Mouse (Mus musculus) neural tube, embryonic 13.5 days (tissue): Measurements from ENCODE around the gene Clec9a. TPM values are rescaled to one million over a fixed set of nuclear protein-coding genes. Genes with fewer than 3 reads are reported as not detected.
A peak's percentile ranks its signal among the peaks of the same experiment; 100 is the strongest.

ENCODE experiments used
- ATAC-seq: fragments of 200-750 bp; cut with Nextera tagmentation; 2 replicates; pipeline ENCODE4 v1.8.0; 2017; ENCODE audit warnings: low read depth, mild to moderate bottlenecking, moderate TSS enrichment, moderate library complexity
- H3K27ac ChIP-seq: fragments of 300-500 bp; sonication (generic); replicated peaks from 2 replicates; pipeline ENCODE4 v1.5.1; 2015; ENCODE audit warnings: moderate library complexity, mild to moderate bottlenecking, inconsistent platforms
- H3K27me3 ChIP-seq: fragments of 300-500 bp; sonication (generic); 2 replicates; pipeline ENCODE4 v1.6.1; 2015; ENCODE audit warnings: mild to moderate bottlenecking, inconsistent platforms
- H3K36me3 ChIP-seq: fragments of 300-500 bp; sonication (generic); 2 replicates; pipeline ENCODE4 v1.6.1; 2015; ENCODE audit warnings: mild to moderate bottlenecking, inconsistent platforms
- H3K4me1 ChIP-seq: fragments of 300-500 bp; sonication (generic); replicated peaks from 2 replicates; pipeline ENCODE4 v1.6.1; 2015; ENCODE audit warnings: inconsistent platforms
- H3K4me2 ChIP-seq: fragments of 300-500 bp; sonication (generic); 2 replicates; pipeline ENCODE4 v1.6.1; 2015; ENCODE audit warnings: inconsistent platforms, mild to moderate bottlenecking, moderate library complexity
- H3K4me3 ChIP-seq: fragments of 300-500 bp; sonication (generic); 2 replicates; pipeline ENCODE4 v1.5.1; 2015; ENCODE audit warnings: mild to moderate bottlenecking, inconsistent platforms
- H3K9ac ChIP-seq: fragments of 300-500 bp; sonication (generic); 2 replicates; pipeline ENCODE4 v1.6.1; 2015; ENCODE audit warnings: moderate library complexity, mild to moderate bottlenecking, inconsistent platforms
- H3K9me3 ChIP-seq: fragments of 300-500 bp; sonication (generic); 2 replicates; pipeline ENCODE4 v1.6.1; 2016; ENCODE audit warnings: inconsistent platforms
- WGBS: fragments of 180-500 bp; shearing (Covaris S2); methylation state at CpG from one replicate; pipeline ENCODE4 v1.1.7; 2015; 5-methylcytosine and 5-hydroxymethylcytosine counted together
- polyA plus RNA-seq: library from polyadenylated mRNA; unstranded; fragments of >200 nt; fragmentation: Nextera tagmentation; extraction: Ambion mirVana; gene quantifications from 2 replicates; pipeline ENCODE4 v1.2.1, GENCODE M21; 2015

Clec9a gene
- polyA plus RNA-seq, 1 experiment from 2014 or later = 0.25 TPM

- H3K9ac ChIP-seq = no peak overlapping the region
- H3K27me3 ChIP-seq = no peaks in the 10 kb centered on the region
- no peaks in the 10 kb centered on the region for H3K9me3 ChIP-seq
- H3K4me1 ChIP-seq = no peaks in the 10 kb centered on the region
- WGBS = 85% methylated on average over 6 of the region's 6 CpGs
- no peak overlapping the region for H3K27ac ChIP-seq
- no peak overlapping the region for H3K4me2 ChIP-seq
- H3K36me3 ChIP-seq = no peaks in the 10 kb centered on the region
- H3K4me3 ChIP-seq = no peak overlapping the region
- peak; percentile 47; the same call in 1 of the 2 replicates for ATAC-seq
These were observed 14.9 kb upstream of the Clec9a start for GRCm38 (mm10) chr6:129393732-129394131.

- ATAC-seq = no peak
- no peak within 1 kb of the TSS for H3K4me2 ChIP-seq
- H3K27ac ChIP-seq = no peak within 1 kb of the TSS
- WGBS = 87% methylated on average over 8 of the region's 8 CpGs
- no peaks in the 10 kb centered on the region for H3K27me3 ChIP-seq
- no peak within 1 kb of the TSS for H3K4me3 ChIP-seq
- H3K9me3 ChIP-seq = no peaks in the 10 kb centered on the region
- H3K36me3 ChIP-seq = no peaks in the 10 kb centered on the region
- no peaks in the 10 kb centered on the region for H3K4me1 ChIP-seq
- H3K9ac ChIP-seq = no peak within 1 kb of the TSS
These were observed 11.7 kb upstream of the Clec9a start, which contains the start of gene Clec1b for GRCm38 (mm10) chr6:129396997-129397396. Clec1b (plus strand) TSS chr6:129397297.

DNA sequence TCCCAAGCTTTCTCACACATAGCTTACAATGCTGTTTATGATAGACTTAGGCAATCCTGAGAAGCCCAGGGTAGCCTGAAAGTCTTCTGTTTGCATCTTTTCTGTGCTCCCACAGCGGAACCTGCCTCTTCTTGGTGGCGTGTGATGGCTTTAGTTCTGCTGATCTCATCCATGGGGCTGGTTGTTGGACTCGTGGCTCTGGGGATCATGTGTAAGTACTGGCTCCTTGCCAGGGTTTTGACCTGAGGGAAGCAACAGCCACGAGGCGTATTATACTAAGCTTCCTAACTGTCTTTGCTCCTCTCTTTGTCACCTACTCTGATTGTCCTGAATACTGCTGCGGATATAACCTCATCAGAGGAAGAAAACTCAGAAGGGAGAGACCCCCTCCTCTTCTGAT, 8.7 kb upstream of the Clec9a start:
- Histone ChIP-seq H3K9me3 (no peaks in the 10 kb centered on the region), H3K9ac (no peak overlapping the region), H3K27me3 (no peaks in the 10 kb centered on the region), H3K4me3 (no peak overlapping the region), H3K4me1 (no peaks in the 10 kb centered on the region), H3K27ac (no peak overlapping the region), H3K4me2 (no peak overlapping the region), H3K36me3 (no peaks in the 10 kb centered on the region)
- WGBS = 75% methylated on average over 6 of the region's 6 CpGs
- no peak for ATAC-seq

DNA sequence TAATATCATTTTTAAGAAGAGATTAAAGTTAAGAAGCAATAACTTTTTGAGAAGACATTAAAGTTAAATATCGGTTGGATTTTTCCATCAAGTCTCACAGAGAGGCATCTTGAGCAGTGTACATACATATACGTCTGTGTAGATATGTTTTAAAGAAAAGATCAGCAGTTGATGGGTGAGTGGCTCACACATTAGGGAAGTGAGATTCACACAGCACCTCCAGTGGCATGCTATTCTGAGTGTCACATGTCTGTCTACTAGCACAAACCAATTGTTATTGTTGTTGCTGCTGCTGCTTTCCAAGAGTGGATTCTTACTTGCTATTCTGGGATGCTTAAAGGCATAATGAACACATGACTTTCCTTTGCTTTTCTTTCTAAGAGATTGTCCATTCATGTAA, 6.3 kb upstream of the Clec9a start:
- Histone ChIP-seq H3K4me2 (no peak overlapping the region), H3K36me3 (no peaks in the 10 kb centered on the region)
- no peak for ATAC-seq

GRCm38 (mm10) chr6:129403391-129403790, 5.3 kb upstream of the Clec9a start:
- WGBS = 85% methylated on average over 6 of the region's 6 CpGs
- Histone ChIP-seq H3K27me3 (no peaks in the 10 kb centered on the region), H3K36me3 (no peaks in the 10 kb centered on the region), H3K4me3 (no peak overlapping the region), H3K27ac (no peak overlapping the region), H3K4me2 (no peak overlapping the region), H3K9ac (no peak overlapping the region), H3K9me3 (no peaks in the 10 kb centered on the region), H3K4me1 (no peaks in the 10 kb centered on the region)
- no peak for ATAC-seq

More for the DNA sequence above, 6.3 kb upstream of the Clec9a start:
- H3K9me3 ChIP-seq = no peaks in the 10 kb centered on the region
- no peaks in the 10 kb centered on the region for H3K4me1 ChIP-seq
- no peak overlapping the region for H3K9ac ChIP-seq
- WGBS = 97% methylated on average over 2 of the region's 2 CpGs
- H3K27ac ChIP-seq = no peak overlapping the region
- H3K4me3 ChIP-seq = no peak overlapping the region
- H3K27me3 ChIP-seq = no peaks in the 10 kb centered on the region

- Histone ChIP-seq H3K4me1 (no peaks in the 10 kb centered on the region), H3K27ac (no peak overlapping the region), H3K36me3 (no peaks in the 10 kb centered on the region), H3K27me3 (no peaks in the 10 kb centered on the region), H3K4me2 (no peak overlapping the region), H3K9ac (no peak overlapping the region), H3K4me3 (no peak overlapping the region), H3K9me3 (no peaks in the 10 kb centered on the region)
- no peak for ATAC-seq
These were observed 2.7 kb upstream of the Clec9a start for GRCm38 (mm10) chr6:129405999-129406398.

DNA sequence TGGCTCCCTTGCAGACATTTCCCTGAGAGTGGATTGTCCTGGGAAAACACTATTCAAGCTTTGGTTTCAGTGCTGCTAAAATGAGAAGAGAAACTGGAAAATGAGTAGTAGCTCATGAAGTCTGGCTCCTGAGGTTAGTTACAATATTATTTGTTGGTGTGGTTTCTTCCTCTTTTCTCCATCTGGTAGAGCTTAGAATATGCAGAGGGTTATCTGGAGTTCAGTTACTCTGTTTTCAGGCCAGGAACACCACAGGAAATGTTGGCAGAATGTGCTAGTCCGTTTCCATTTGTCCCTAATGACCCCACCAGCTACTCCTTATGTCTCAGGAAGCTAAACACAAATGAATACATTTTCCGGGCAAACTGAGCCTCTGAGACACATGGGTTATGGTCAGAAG, 1.3 kb upstream of the Clec9a start:
- Histone ChIP-seq H3K36me3 (no peaks in the 10 kb centered on the region), H3K4me1 (no peaks in the 10 kb centered on the region), H3K9ac (no peak overlapping the region), H3K27me3 (no peaks in the 10 kb centered on the region), H3K27ac (no peak overlapping the region), H3K4me2 (no peak overlapping the region), H3K4me3 (no peak overlapping the region), H3K9me3 (no peaks in the 10 kb centered on the region)
- 62% methylated on average over 2 of the region's 2 CpGs for WGBS
- ATAC-seq = no peak

- Histone ChIP-seq H3K4me1 (no peaks in the 10 kb centered on the region), H3K4me2 (no peak overlapping the region), H3K9ac (no peak overlapping the region), H3K27ac (no peak overlapping the region), H3K9me3 (no peaks in the 10 kb centered on the region), H3K36me3 (no peaks in the 10 kb centered on the region), H3K4me3 (no peak overlapping the region), H3K27me3 (no peaks in the 10 kb centered on the region)
- WGBS = 79% methylated on average over 1 of the region's 1 CpGs
- ATAC-seq = no peak
These were observed 5.5 kb downstream of the Clec9a start for GRCm38 (mm10) chr6:129414177-129414576.

GRCm38 (mm10) chr6:129422311-129422710, 13.6 kb downstream of the Clec9a start:
- H3K9ac ChIP-seq = no peak overlapping the region
- WGBS = 91% methylated on average over 3 of the region's 3 CpGs
- no peak overlapping the region for H3K4me3 ChIP-seq
- H3K4me1 ChIP-seq = peaks cover 12% of the 10 kb centered on the region; the same call in 1 of the 2 replicates
- H3K4me2 ChIP-seq = no peak overlapping the region
- H3K27ac ChIP-seq = no peak overlapping the region
- H3K36me3 ChIP-seq = no peaks in the 10 kb centered on the region
- no peaks in the 10 kb centered on the region for H3K27me3 ChIP-seq
- no peak for ATAC-seq
- no peaks in the 10 kb centered on the region for H3K9me3 ChIP-seq

DNA sequence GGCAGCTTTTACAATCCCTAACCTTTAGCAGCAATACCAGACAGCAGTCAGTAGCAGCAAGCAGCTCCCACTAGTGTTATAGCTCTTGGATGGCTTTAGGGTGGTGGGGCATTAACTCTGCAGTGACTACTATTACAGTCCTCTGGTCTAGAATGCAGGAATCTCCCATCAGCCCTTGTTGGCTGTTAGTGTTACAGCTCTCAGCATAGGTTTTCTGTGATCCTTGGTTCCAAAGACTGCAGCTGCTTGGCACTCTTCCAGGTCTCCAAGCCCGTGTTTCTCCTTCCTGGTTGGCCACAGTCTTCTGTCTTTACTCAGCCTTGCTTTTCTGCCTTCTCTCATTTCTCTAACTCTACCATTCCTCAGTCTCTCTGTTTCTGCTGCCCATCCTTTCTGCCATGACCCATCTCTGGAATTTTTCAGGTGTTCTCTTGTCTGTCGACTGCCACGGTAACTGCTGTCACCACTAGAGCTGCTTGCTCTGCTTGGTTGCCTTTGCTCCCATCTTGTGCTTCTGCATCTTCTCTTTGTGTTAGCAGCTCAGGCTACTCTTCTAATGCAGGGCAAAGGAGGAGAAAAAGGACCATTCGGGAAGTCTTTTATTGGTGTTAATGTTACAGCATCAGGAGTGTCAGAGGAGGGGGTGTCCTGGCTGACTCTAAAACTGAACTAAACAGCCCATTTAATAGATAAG, 14.5 kb downstream of the Clec9a start:
- ATAC-seq = peak; percentile 58; the same call in 1 of the 2 replicates
- H3K27ac ChIP-seq = peak overlapping the region; percentile 69

DNA sequence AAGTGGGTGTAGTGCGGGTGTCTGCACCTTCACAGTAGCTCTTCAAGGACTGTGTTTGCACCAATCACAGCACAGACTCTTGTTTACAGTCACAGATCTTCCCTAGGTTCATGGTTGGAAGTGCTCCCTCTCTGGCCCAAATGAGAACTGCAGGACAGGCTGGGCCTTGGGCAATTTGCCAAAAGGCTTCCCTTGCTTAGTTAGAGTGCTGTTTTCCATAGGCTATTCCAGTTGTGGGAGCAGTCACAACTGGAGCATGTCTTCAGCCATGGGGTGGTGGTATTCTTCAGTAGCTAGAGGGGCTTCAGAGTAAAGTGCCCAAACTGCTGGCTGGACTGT, 15.0 kb downstream of the Clec9a start:
- Histone ChIP-seq H3K36me3 (no peaks in the 10 kb centered on the region), H3K4me1 (peaks cover 12% of the 10 kb centered on the region; the same call in 1 of the 2 replicates), H3K27me3 (no peaks in the 10 kb centered on the region), H3K9ac (no peak overlapping the region), H3K27ac (peak overlapping the region; percentile 69; the same call in 1 of the 2 replicates), H3K9me3 (no peaks in the 10 kb centered on the region), H3K4me2 (0 out of 2 replicates have a peak overlapping the region, but pooled peaks have one; percentile 19), H3K4me3 (no peak overlapping the region)
- WGBS = 17% methylated on average over 1 of the region's 1 CpGs
- peak; percentile 83 for ATAC-seq

More for the DNA sequence above, 14.5 kb downstream of the Clec9a start:
- WGBS = 67% methylated on average over 4 of the region's 4 CpGs
- H3K4me2 ChIP-seq = 0 out of 2 replicates have a peak overlapping the region, but pooled peaks have one; percentile 19
- no peak overlapping the region for H3K4me3 ChIP-seq
- no peaks in the 10 kb centered on the region for H3K36me3 ChIP-seq
- no peaks in the 10 kb centered on the region for H3K9me3 ChIP-seq
- no peaks in the 10 kb centered on the region for H3K27me3 ChIP-seq
- no peak overlapping the region for H3K9ac ChIP-seq
- H3K4me1 ChIP-seq = peaks cover 12% of the 10 kb centered on the region; the same call in 1 of the 2 replicates

DNA sequence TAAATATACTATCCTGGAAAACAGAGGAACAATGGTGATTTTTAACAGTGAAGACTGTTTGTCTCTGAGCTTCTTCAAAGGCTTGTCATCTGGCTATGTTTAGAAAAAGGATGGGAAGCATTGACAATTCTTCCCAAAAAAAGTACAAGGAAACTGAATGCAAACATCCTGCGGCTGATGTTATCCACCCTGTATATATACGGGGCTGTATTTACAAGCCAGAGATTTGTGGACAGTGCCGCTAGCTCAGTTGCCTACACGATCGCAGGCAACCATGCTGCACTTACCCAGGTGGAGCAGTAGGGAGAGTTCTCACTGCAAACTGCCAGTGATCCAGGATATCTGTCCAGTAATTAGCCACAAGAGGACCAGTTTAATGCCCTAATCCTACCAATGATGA, 16.6 kb downstream of the Clec9a start:
- Histone ChIP-seq H3K27ac (no peak overlapping the region), H3K4me3 (no peak overlapping the region), H3K9me3 (no peaks in the 10 kb centered on the region), H3K9ac (no peak overlapping the region), H3K27me3 (no peaks in the 10 kb centered on the region), H3K36me3 (no peaks in the 10 kb centered on the region), H3K4me1 (peaks cover 12% of the 10 kb centered on the region; the same call in 1 of the 2 replicates), H3K4me2 (no peak overlapping the region)
- 84% methylated on average over 5 of the region's 5 CpGs for WGBS
- 0 out of 2 replicates have a peak, but pooled peaks have one; percentile 55 for ATAC-seq

GRCm38 (mm10) chr6:129425812-129426211, 17.1 kb downstream of the Clec9a start:
- H3K27me3 ChIP-seq = no peaks in the 10 kb centered on the region
- H3K36me3 ChIP-seq = no peaks in the 10 kb centered on the region
- H3K4me3 ChIP-seq = no peak overlapping the region
- ATAC-seq = no peak
- H3K9me3 ChIP-seq = no peaks in the 10 kb centered on the region
- H3K4me2 ChIP-seq = no peak overlapping the region
- no peak overlapping the region for H3K27ac ChIP-seq
- no peak overlapping the region for H3K9ac ChIP-seq
- peaks cover 12% of the 10 kb centered on the region; the same call in 1 of the 2 replicates for H3K4me1 ChIP-seq
- WGBS = 34% methylated on average over 5 of the region's 5 CpGs
